Mouse (Mus musculus): ENCODE results near the gene Atraid. TPM values are rescaled to one million over a fixed set of nuclear protein-coding genes. Genes with fewer than 3 reads are reported as not detected.
"Not testable (repeated sequence)": the region's sequence is repeated elsewhere in the genome, so short reads cannot be mapped to it uniquely, and the experiment has no call there.

The Atraid gene
- 100 to 1,000 TPM; 106 to 128 TPM for total RNA-seq (2021)
- long read RNA-seq, experiment 1, transcript Atraid-201 (7 exons, 966 nt): major isoform, 130 of 142 reads
- long read RNA-seq, experiment 1, partial matches to known transcripts: 6 of 142 reads
- long read RNA-seq, experiment 1, other reads (novel, unspliced or antisense): 3 of 142 reads
- long read RNA-seq, experiment 2, transcript Atraid-201 (7 exons, 966 nt): major isoform, 49 of 51 reads
- long read RNA-seq, experiment 2, partial matches to known transcripts: 0 of 51 reads
- long read RNA-seq, experiment 2, other reads (novel, unspliced or antisense): 1 of 51 reads

GRCm38 (mm10) chr5:31047848-31048762, at the start of gene Atraid:
Gene Atraid (plus strand): TSS chr5:31048312.
- peak; percentile 99 for DNase-seq

- no peak for DNase-seq
These were observed 48.8 kb upstream of the Atraid start for GRCm38 (mm10) chr5:30999324-30999723.

- no peak for DNase-seq
These were observed 48.0 kb upstream of the Atraid start for GRCm38 (mm10) chr5:31000122-31000521.

DNA sequence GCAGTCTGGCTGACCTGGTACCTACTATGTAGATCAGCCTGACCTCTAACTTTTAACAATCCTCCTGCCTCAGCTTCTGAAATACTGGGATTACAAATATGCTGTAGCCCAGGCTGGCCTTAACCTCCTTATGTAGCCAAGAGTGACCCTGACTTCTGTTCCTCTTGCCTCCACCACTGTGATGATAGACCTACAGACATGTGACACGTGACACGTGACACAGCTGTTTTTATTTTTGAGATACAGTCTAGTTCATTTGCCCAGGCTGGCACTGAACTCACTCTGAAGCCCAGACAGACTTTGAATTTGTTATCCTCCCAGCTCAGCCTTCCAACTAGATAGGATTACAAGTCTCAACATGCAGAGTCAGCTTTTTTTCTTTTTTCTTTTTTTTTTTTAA, 47.1 kb upstream of the Atraid start:
- DNase-seq: no peak

DNA sequence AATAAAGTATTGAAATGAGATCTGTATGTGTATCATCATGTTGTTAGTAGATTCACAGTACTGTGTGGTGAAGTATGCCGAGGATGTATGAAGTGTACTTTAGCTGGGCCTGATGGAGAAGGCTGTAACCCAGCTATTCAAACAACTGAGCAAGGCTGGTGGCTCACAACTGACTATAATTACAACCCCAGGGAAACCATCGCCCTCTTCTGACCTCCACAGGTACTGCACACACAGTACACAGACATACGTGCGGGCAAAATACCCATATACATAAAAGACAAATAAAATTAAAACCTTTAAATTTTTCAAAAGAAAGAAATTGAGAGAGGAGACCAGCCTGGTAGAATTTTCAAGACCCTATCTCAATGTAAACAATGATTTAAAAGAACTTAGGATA, 46.6 kb upstream of the Atraid start:
- no peak for DNase-seq

GRCm38 (mm10) chr5:31004184-31004583, 43.9 kb upstream of the Atraid start:
- DNase-seq: peak; percentile 93

DNA sequence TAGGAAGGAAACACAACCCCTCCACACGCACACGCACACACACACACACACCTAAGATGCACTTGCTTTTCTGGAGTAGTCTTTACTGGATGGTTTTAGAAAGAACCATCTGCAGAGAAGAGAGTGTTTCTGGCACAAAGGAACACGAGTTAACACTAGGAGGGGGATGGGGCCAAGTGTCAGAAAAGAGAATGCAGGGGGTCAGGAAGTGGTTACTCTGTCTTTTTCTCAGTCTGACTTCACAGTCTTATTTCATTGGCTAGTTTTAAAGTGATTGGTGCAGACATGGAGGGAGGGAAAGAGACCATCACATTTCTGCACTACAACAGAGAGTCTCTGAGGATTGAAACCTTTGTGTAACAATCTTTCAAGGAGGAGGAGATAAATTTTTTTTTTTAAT, 35.4 kb upstream of the Atraid start:
- no peak for DNase-seq

DNA sequence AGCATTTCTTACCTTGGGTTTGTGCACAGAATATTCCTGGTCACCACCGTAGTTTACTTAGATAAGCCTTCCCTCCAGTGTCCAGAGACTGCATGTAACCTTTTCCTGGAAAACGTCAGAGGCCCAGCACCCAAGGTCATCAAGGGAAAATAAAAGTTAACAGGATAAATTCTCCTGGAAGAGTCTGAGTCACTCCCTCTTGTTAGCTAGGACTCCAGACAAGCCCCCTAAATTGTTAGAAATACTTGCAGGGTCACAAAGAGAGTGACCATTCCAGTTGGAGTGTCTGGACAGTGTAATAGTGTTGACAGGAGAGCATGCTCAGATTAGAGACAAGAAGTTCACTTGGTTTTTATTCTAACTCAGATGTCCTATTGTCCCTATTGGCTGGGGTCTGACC, 32.2 kb upstream of the Atraid start:
- DNase-seq: peak in 1 of 2 experiments; percentile 15

- not testable (repeated sequence) for DNase-seq
These were observed 26.3 kb upstream of the Atraid start for GRCm38 (mm10) chr5:31021790-31022189.

DNA sequence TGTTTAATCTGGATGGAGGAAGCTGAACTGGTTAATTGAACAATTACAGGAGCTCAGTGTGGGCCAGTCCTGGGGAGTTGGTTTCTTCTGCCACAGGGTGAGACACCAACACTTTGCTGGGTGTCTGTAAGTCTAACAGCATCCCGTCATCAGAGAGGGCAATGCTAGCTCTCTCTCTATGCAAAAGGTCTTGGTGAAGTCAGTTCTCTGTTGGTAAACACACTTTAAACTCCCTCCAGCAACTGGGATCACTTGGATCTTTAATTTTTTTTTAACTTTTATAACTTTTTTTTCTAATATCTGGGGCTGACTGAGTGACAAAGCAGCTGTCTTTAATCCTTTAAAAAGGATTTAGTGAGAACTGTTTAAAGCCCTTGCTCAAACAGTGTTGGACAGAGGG, 25.4 kb upstream of the Atraid start:
- no peak for DNase-seq

GRCm38 (mm10) chr5:31023254-31023653, 24.9 kb upstream of the Atraid start:
- DNase-seq: no peak

- DNase-seq: no peak
These were observed 23.5 kb upstream of the Atraid start for GRCm38 (mm10) chr5:31024641-31025040.

GRCm38 (mm10) chr5:31030926-31031325, 17.2 kb upstream of the Atraid start:
- no peak for DNase-seq

DNA sequence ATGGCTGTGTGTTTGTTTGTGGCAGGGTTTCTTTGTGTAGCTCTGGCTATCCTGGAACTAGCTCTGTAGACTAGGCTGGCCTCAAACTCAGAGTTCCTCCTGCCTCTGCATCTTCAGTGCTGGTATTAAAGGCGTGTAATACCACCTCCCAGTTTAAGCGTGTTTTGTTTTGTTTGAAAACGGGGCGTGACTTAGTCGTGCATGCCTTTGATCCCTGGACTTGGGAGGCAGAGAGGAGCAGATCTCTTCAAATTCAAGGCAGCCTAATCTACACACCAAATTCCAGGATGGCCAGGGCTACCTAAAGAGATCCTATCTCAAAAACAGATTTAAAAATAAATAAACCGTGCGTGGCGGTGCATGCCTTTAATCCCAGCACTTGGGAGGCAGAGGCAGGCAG, 16.6 kb upstream of the Atraid start:
- DNase-seq: no peak

DNA sequence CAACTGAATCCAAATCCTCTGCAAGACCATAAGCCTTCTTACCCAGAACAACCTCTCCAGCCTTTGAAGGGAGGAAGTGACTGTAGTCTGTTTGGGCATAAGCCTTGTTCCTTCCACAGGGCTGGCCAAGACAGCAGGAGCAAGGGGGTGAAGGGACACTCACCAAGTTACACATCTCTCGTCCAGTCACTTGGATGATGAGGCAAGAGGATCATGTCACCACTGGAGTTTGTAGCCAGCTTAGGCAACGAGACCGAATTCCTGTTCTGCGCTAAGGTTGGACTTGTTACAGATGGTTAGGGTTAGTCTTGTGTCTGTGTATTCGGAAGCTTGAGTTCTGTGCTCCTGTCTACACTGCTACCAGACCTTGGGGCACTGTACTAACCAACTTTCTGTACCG, 13.4 kb upstream of the Atraid start:
- peak in 1 of 2 experiments; percentile 28 for DNase-seq

DNA sequence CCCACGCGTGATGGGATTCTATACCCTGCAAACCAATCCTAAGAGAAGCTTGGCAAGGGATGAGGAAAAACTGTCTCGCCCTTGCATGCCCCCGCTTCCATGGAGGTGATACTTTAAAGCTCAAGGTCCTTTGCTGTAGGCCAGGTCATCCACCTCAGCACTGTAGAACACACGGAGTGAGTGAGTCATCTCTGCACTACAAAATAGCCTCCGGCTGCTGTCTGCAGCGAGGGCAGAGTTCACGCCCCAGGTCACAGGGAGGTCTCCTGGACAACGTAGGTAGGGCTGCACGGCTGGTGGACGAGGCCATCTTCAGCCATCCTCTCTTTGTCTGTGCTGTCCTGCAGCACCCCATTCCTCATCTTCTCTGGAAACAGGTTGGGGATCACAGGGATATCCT, 11.6 kb upstream of the Atraid start:
- DNase-seq: peak; percentile 18 to 32

DNA sequence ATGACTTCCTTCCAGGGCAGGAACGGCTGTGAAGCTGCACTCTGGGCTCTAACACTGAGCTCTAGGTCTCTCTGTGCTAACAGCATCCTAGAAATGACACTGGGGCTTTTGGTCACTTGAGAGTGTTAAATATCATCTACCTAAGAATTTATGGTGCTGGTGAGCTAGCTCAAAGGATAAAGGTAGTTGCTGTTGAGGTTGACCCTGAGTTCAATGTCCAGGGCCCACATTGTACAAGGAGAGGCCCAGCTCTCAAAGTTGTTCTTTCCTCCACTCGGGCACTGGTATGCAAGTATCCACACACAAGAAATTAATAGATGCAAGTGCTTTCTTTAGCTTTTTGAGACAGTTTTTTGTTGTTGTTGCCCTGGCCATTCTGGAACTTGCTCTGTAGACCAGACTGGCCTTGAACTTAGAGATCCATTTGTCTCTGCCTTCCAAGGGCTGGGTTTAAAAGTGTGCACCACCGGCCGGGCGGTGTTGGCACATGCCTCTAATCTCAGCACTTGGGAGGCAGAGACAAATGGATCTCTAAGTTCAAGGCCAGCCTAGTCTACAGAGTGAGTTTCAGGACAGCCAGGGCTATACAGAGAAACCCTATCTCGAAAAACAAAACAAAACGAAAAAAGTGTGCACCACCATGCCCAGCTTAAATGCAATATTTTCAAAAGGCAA, 9.8 kb upstream of the Atraid start:
- peak; percentile 69 to 72 for DNase-seq

DNA sequence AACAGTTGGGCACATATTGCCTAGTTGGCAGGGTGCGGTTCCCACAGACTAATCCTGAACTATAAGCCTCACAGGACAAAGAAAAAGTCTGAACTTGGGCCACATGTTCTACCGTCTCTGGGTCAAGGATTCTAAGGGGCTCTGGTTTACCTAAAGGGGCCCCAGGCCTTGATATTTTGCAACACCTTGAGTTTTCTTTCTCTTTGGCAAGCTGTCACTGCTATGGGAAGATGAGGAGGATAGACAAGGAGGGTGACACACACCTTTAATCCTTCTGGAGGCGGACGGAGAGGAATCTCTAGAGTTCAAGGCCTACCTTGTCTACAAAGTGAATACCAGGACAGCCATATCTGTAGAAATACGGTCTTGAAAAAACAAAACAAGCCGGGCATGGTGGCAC, 1.7 kb upstream of the Atraid start:
- DNase-seq: no peak

- no peak for DNase-seq
These were observed 1.0 kb upstream of the Atraid start for GRCm38 (mm10) chr5:31047074-31047473.

DNA sequence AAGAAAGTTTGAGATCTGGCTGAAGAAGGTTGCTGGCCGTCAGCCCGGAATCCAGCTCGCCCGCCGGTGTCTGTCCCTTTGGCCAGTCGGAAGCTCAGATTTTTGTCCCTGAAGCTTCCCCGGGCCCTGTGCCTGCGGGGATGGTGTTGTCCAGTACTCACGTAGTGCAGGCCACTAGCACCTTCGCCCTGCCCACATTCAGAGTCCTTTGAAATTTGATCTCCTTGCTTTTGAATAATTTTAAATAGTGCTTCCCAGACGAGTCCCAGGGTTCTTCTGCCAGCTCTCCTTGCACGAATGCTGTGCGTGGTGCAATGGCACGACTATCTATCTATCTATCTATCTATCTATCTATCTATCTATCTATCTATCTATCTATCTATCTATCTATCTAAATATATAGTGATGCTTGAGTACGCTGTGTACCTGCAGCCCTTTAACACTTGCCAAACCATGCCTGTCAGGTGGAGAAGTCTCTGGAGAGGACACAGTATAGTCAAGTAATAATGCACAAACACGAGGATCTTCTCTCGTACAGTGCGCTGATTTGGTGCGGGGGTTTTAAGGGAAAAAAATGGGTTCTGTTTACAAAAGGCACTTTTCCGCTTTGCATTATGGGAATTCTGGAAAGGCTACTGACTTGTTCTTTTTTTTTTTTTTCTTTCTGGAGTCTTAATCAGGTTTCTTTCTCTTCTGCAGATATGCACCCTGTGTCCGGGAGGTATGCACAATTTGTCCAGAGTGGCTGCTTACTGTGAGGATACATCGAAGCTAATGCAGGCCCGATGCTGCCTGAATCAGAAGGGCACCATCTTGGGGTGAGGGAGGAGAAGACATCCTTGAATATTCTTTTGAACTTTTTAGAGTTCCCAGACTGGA, 890 bp downstream of the Atraid start, which contains the start of gene Slc5a6:
Gene Slc5a6, minus strand, starts transcription at position 162 of the 879 bp plus-strand sequence.
- peak; percentile 40 to 58 for DNase-seq

- no peak for DNase-seq
These were observed 2.3 kb downstream of the Atraid start for GRCm38 (mm10) chr5:31050427-31050826.

DNA sequence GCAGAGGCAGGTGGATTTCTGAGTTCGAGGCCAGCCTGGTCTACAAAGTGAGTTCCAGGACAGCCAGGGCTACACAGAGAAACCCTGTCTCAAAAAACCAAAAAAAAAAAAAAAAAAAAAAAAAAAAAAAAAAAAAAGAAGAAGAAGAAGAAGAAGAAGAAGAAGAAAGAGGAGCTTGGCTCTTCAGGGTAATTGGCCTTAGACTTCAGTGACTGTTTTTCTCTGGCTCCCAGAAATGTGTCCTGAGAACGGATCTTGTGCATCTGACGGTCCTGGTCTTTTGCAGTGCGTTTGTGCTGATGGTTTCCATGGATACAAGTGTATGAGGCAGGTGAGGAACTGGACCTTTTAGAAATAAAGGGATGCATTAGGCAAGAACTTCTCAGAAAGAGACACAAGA, 5.6 kb downstream of the Atraid start:
- not testable (repeated sequence) for DNase-seq

Data from adrenal gland, postnatal 36 days (tissue).